Mouse (Mus musculus) liver, embryonic 14.5 days (tissue): ENCODE data around the gene Palm. TPM values are rescaled to one million over a fixed set of nuclear protein-coding genes. Genes with fewer than 3 reads are reported as not detected.

Source experiments
- ATAC-seq: fragments of 200-750 bp; cut with Nextera tagmentation; 2 replicates; pipeline ENCODE4 v1.8.0; 2017; ENCODE audit warnings: moderate number of reproducible peaks, mild to moderate bottlenecking, moderate library complexity; ENCODE audit not compliant: insufficient read depth
- DNase-seq, 3 experiments: peaks; one replicate each; pipeline ENCODE4 v3.0.0-alpha.2; 2012 to 2013; ENCODE audit warnings: low read depth in 3 of 3, low spot score in 3 of 3
- H3K27ac ChIP-seq: fragments of 300-500 bp; sonication (generic); 2 replicates; pipeline ENCODE4 v1.5.1; 2014; ENCODE audit warnings: moderate library complexity, mild to moderate bottlenecking, control low read depth, inconsistent platforms
- H3K27me3 ChIP-seq: fragments of 300-500 bp; sonication (generic); 2 replicates; pipeline ENCODE4 v1.6.1; 2014; ENCODE audit warnings: mild to moderate bottlenecking, low read length, moderate library complexity; ENCODE audit not compliant: control insufficient read depth, insufficient read depth
- H3K36me3 ChIP-seq: fragments of 300-500 bp; sonication (generic); replicated peaks from 2 replicates; pipeline ENCODE4 v1.6.1; 2014; ENCODE audit warnings: low read depth; ENCODE audit not compliant: control insufficient read depth, insufficient read depth
- H3K4me1 ChIP-seq, 2 experiments: fragments of 200-500 bp in 1 of 2; fragments of 300-500 bp in 1 of 2; sonication (generic) in 1 of 2; replicated peaks; 2 replicates each; pipeline ENCODE4 v1.6.1; 2012 to 2014; ENCODE audit warnings: antibody characterized with exemption in 1 of 2, inconsistent platforms in 1 of 2, low read length in 1 of 2; ENCODE audit not compliant: control insufficient read depth in 2 of 2, insufficient read depth in 2 of 2
- H3K4me2 ChIP-seq: fragments of 300-500 bp; sonication (generic); 2 replicates; pipeline ENCODE4 v1.6.1; 2014; ENCODE audit warnings: low read depth, mild to moderate bottlenecking, control low read depth, moderate library complexity
- H3K4me3 ChIP-seq, 2 experiments: fragments of 200-500 bp in 1 of 2; fragments of 300-500 bp in 1 of 2; sonication (generic) in 1 of 2; 2 replicates each; pipeline ENCODE4 v1.5.1; 2012 to 2014; ENCODE audit warnings: low read depth in 2 of 2, low read length in 2 of 2, mild to moderate bottlenecking in 2 of 2, control low read depth in 1 of 2, inconsistent platforms in 1 of 2, moderate library complexity in 1 of 2; ENCODE audit not compliant: insufficient read depth in 1 of 2
- H3K9ac ChIP-seq: fragments of 300-500 bp; sonication (generic); replicated peaks from 2 replicates; pipeline ENCODE4 v1.6.1; 2014; ENCODE audit warnings: mild to moderate bottlenecking, control low read depth, moderate library complexity
- H3K9me3 ChIP-seq: fragments of 300-500 bp; sonication (generic); 2 replicates; pipeline ENCODE4 v1.6.1; 2016; ENCODE audit warnings: low read length, mixed read lengths; ENCODE audit not compliant: control insufficient read depth
- CTCF ChIP-seq: IDR thresholded peaks from 2 replicates; pipeline ENCODE4 v1.5.1; 2016; ENCODE audit warnings: antibody characterized with exemption, low read depth, control low read depth
- EP300 ChIP-seq: IDR thresholded peaks from 2 replicates; pipeline ENCODE4 v1.6.1; 2016; ENCODE audit warnings: antibody characterized with exemption, low read depth
- WGBS: fragments of 180-500 bp; shearing (Covaris S2); extraction: QIAGEN DNeasy Blood & Tissue Kit; methylation state at CpG from one replicate; pipeline ENCODE4 v1.1.7; 2014; ENCODE audit not compliant: insufficient replicate concordance; 5-methylcytosine and 5-hydroxymethylcytosine counted together
- polyA plus RNA-seq, 2 experiments: library from polyadenylated mRNA; depleted of rRNA in 1 of 2; stranded (reverse) in 1 of 2; unstranded in 1 of 2; fragments of >200 nt; fragmentation: Nextera tagmentation in 1 of 2; extraction: Ambion mirVana in 1 of 2; gene quantifications; 2 replicates each; pipeline versions ENCODE4 v1.2.1 to v1.2.3; 2012 to 2014

Gene Palm
- polyA plus RNA-seq, 2 experiments, result 3.5 to 4.1 TPM

DNA sequence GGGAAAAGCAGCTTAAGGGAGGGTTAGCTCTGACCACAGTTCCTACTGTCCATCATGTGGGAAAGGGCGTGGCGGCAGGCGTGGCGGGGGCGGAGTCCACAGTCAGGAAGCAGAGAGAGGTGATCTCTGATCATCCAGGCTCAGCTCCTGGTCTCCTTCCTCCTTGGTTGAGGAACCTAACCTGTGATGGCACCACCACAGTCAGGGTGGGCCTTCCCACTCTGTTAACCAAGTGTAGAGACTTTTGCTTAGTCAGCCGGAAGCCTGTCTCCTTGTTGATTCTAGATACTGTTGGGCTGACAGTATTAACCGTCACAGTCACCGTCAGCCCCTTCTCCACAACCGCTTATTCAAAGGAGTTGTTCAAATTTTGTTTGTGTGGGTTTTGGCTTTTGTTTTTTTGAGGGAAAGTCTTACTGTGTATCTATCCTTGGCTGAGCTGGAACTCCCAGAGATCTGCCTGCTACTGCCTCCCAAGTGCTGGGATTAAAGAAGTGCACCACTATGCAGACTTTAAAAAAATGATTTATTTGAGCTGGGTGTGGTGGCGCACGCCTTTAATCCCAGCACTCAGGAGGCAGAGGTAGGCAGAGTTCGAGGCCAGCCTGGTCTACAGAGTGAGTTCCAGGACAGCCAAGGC, 5.0 kb downstream of the Palm start:
- no peaks in the 10 kb centered on the region for H3K9me3 ChIP-seq
- DNase-seq (peak in 1 of 3 experiments; percentile 25), ATAC-seq (peak; percentile 42; the same call in 1 of the 2 replicates)
- H3K27me3 ChIP-seq, result peaks cover 3% of the 10 kb centered on the region; the same call in 1 of the 2 replicates
- WGBS, result 18% methylated on average over 12 of the region's 12 CpGs
- no peak overlapping the region for H3K27ac ChIP-seq
- no peak overlapping the region for H3K9ac ChIP-seq
- peak overlapping the region; percentile 1; the same call in 1 of the 2 replicates for H3K4me2 ChIP-seq
- no peak overlapping the region for H3K4me3 ChIP-seq
- peaks cover 0 to 14% of the 10 kb centered on the region in 2 experiments for H3K4me1 ChIP-seq
- no peak for TF ChIP-seq CTCF
- no peak for TF ChIP-seq EP300
- H3K36me3 ChIP-seq, result no peaks in the 10 kb centered on the region

DNA sequence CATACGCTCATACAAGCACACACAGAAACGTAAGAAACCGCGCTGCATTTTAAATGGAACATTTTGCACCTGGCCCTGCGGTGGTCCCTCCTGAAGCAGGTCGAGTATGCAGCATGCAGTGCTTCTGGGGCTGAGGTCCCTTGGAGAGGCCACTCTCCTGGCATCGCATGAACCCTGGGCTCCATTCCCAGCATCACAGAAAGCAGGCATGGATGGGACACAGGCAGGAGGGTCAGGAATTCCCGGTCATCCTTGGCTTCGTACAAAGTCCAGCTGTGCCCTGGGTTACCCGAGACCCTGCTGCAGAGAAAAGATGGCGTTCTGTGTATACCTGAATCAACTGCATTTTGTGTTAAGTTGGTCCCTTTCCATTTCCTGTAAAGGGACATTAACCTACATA, 7.1 kb downstream of the Palm start:
- H3K36me3 ChIP-seq, result no peaks in the 10 kb centered on the region
- H3K9me3 ChIP-seq, result no peaks in the 10 kb centered on the region
- H3K4me1 ChIP-seq, result peaks cover 0 to 14% of the 10 kb centered on the region in 2 experiments
- DNase-seq (no peak), ATAC-seq (no peak)
- no peak for TF ChIP-seq EP300
- no peak for TF ChIP-seq CTCF
- H3K9ac ChIP-seq, result no peak overlapping the region
- no peak overlapping the region for H3K4me3 ChIP-seq
- no peak overlapping the region for H3K27ac ChIP-seq
- 70% methylated on average over 11 of the region's 11 CpGs for WGBS
- H3K27me3 ChIP-seq, result no peaks in the 10 kb centered on the region
- no peak overlapping the region for H3K4me2 ChIP-seq

GRCm38 (mm10) chr10:79801837-79802236, 8.5 kb downstream of the Palm start:
- Histone ChIP-seq H3K4me1 (peaks cover 3 to 15% of the 10 kb centered on the region in 2 experiments), H3K4me3 (no peak overlapping the region; a peak in 1 of 4 replicates), H3K4me2 (peak overlapping the region; percentile 18), H3K27ac (no peak overlapping the region), H3K27me3 (no peaks in the 10 kb centered on the region), H3K36me3 (no peaks in the 10 kb centered on the region), H3K9ac (no peak overlapping the region), H3K9me3 (no peaks in the 10 kb centered on the region)
- DNase-seq (no peak), ATAC-seq (no peak)
- 59% methylated on average over 3 of the region's 3 CpGs for WGBS
- TF ChIP-seq CTCF (no peak), EP300 (no peak)

DNA sequence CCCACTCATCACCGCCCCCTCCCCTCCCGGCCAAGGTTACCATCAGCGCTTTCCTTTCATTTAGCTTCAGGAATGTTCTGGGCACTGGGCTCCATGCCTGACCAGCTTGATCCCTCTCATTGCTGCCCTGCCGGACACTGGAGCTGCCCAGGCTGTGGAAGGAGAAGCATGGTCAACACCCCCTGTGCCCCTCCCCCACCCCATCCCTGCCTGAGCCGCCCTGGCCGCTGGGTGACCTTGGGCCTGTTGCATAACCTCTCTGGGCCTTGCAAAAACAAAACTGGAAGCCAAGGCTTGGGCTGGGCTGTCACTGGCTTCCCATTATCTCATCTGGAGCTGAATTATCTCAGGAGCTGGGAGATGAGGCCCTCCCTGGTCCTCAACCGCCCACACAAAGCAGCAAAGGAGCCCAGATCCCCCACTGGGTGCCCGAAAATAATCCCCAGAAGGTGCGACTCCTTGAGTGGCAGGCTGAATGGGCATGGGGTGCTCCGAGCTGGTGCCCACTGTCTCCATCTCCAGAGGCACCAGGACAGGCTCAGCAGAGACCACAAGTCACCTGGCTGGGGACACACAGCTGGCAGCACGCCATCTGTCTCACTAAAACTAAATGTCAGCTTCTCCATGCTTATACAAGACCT, 9.1 kb downstream of the Palm start:
- H3K36me3 ChIP-seq, result no peaks in the 10 kb centered on the region
- WGBS, result 53% methylated on average over 11 of the region's 11 CpGs
- H3K27ac ChIP-seq, result no peak overlapping the region
- H3K4me1 ChIP-seq, result peaks cover 6 to 19% of the 10 kb centered on the region in 2 experiments
- ATAC-seq (peak; percentile 47; the same call in 1 of the 2 replicates), DNase-seq (peak in 1 of 3 experiments; percentile 26)
- no peaks in the 10 kb centered on the region for H3K9me3 ChIP-seq
- no peaks in the 10 kb centered on the region for H3K27me3 ChIP-seq
- H3K4me3 ChIP-seq, result no peak overlapping the region; a peak in 1 of 4 replicates
- no peak overlapping the region for H3K9ac ChIP-seq
- peak overlapping the region; percentile 31 for H3K4me2 ChIP-seq
- no peak for TF ChIP-seq EP300
- no peak for TF ChIP-seq CTCF

DNA sequence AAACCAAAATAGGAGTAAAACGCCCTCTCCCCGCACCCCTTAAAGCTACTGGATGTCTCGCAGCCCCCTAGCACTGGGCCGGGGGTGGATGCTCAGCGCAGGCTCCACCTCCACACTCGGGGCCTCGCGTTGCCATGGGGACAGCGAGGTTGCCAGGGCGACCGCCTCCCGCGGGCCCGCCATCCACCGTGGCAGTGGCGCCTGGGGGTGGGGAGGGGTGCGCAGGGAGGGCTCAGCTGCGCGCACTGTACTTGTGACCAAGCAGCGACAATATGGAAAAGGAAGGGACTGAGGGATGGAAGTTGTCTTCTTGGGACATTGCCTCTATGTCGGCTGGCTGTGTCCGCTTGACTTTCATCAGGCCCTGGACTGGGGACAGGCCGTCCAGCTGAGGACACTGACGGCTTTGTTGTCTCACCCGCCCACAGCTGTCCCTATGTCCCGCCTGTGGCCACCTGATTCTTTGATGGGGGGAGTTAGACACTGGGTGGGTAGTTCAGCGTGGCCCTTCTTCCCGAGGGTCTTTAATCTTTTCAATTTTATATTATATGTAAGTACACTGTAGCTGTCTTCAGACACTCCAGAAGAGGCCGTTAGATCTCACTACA, 10.4 kb downstream of the Palm start:
- DNase-seq (no peak), ATAC-seq (no peak)
- Histone ChIP-seq H3K36me3 (no peaks in the 10 kb centered on the region), H3K9me3 (no peaks in the 10 kb centered on the region), H3K4me1 (peaks cover 6 to 10% of the 10 kb centered on the region in 2 experiments), H3K27me3 (no peaks in the 10 kb centered on the region), H3K27ac (no peak overlapping the region), H3K9ac (no peak overlapping the region), H3K4me3 (no peak overlapping the region), H3K4me2 (no peak overlapping the region)
- no peak for TF ChIP-seq CTCF
- no peak for TF ChIP-seq EP300
- 50% methylated on average over 29 of the region's 29 CpGs for WGBS
